Mouse (Mus musculus) forebrain, embryonic 13.5 days (tissue): ENCODE measurements around the gene Trhr2. TPM values are rescaled to one million over a fixed set of nuclear protein-coding genes. Genes with fewer than 3 reads are reported as not detected.
A peak's percentile ranks its signal among the peaks of the same experiment; 100 is the strongest.

Experiments used
- ATAC-seq: fragments of 200-750 bp; cut with Nextera tagmentation; 2 replicates; pipeline ENCODE4 v1.8.0; 2017
- H3K27ac ChIP-seq: fragments of 300-500 bp; sonication (generic); 2 replicates; pipeline ENCODE4 v1.5.1; 2015; ENCODE audit warnings: inconsistent platforms, mild to moderate bottlenecking, moderate library complexity
- H3K27me3 ChIP-seq: fragments of 300-500 bp; sonication (generic); 2 replicates; pipeline ENCODE4 v1.6.1; 2015; ENCODE audit warnings: mild to moderate bottlenecking, inconsistent platforms
- H3K36me3 ChIP-seq: fragments of 300-500 bp; sonication (generic); 2 replicates; pipeline ENCODE4 v1.6.1; 2015; ENCODE audit warnings: mild to moderate bottlenecking, inconsistent platforms; ENCODE audit not compliant: poor library complexity, severe bottlenecking
- H3K4me1 ChIP-seq: fragments of 300-500 bp; sonication (generic); 2 replicates; pipeline ENCODE4 v1.6.1; 2015; ENCODE audit warnings: inconsistent platforms
- H3K4me2 ChIP-seq: fragments of 300-500 bp; sonication (generic); 2 replicates; pipeline ENCODE4 v1.6.1; 2015; ENCODE audit warnings: inconsistent platforms, mild to moderate bottlenecking, moderate library complexity
- H3K4me3 ChIP-seq: fragments of 300-500 bp; sonication (generic); 2 replicates; pipeline ENCODE4 v1.5.1; 2015; ENCODE audit warnings: mild to moderate bottlenecking, inconsistent platforms
- H3K9ac ChIP-seq: fragments of 300-500 bp; sonication (generic); 2 replicates; pipeline ENCODE4 v1.6.1; 2015; ENCODE audit warnings: mild to moderate bottlenecking, inconsistent platforms
- H3K9me3 ChIP-seq: fragments of 300-500 bp; sonication (generic); replicated peaks from 2 replicates; pipeline ENCODE4 v1.6.1; 2016; ENCODE audit warnings: inconsistent platforms
- WGBS: fragments of 180-500 bp; shearing (Covaris S2); methylation state at CpG from one replicate; pipeline ENCODE4 v1.1.7; 2015; 5-methylcytosine and 5-hydroxymethylcytosine counted together
- polyA plus RNA-seq: library from polyadenylated mRNA; unstranded; fragments of >200 nt; fragmentation: Nextera tagmentation; extraction: Ambion mirVana; gene quantifications from 2 replicates; pipeline ENCODE4 v1.2.1, GENCODE M21; 2015

The Trhr2 gene
- polyA plus RNA-seq, 1 experiment from 2014 or later = not detected

GRCm38 (mm10) chr8:122311115-122311514, 49.4 kb downstream of the Trhr2 start:
- Histone ChIP-seq H3K4me3 (no peak overlapping the region), H3K36me3 (no peaks in the 10 kb centered on the region), H3K4me1 (peaks cover 11% of the 10 kb centered on the region), H3K9me3 (no peaks in the 10 kb centered on the region), H3K27me3 (no peaks in the 10 kb centered on the region), H3K9ac (no peak overlapping the region), H3K27ac (no peak overlapping the region), H3K4me2 (no peak overlapping the region)
- WGBS = 89% methylated on average over 2 of the region's 2 CpGs
- ATAC-seq = no peak

GRCm38 (mm10) chr8:122309272-122309671, 51.3 kb downstream of the Trhr2 start:
- Histone ChIP-seq H3K4me1 (peaks cover 11% of the 10 kb centered on the region), H3K27me3 (no peaks in the 10 kb centered on the region), H3K4me3 (no peak overlapping the region), H3K27ac (no peak overlapping the region), H3K36me3 (no peaks in the 10 kb centered on the region), H3K4me2 (no peak overlapping the region), H3K9ac (no peak overlapping the region), H3K9me3 (no peaks in the 10 kb centered on the region)
- ATAC-seq = no peak
- 88% methylated on average over 12 of the region's 12 CpGs for WGBS

- no peaks in the 10 kb centered on the region for H3K27me3 ChIP-seq
- peaks cover 11% of the 10 kb centered on the region for H3K4me1 ChIP-seq
- H3K9me3 ChIP-seq = no peaks in the 10 kb centered on the region
- WGBS = 74% methylated on average over 8 of the region's 8 CpGs
- H3K4me3 ChIP-seq = no peak overlapping the region
- peak overlapping the region; percentile 48; the same call in 1 of the 2 replicates for H3K27ac ChIP-seq
- peak; percentile 27; the same call in 1 of the 2 replicates for ATAC-seq
- H3K9ac ChIP-seq = no peak overlapping the region
- no peaks in the 10 kb centered on the region for H3K36me3 ChIP-seq
- H3K4me2 ChIP-seq = no peak overlapping the region
These were observed 52.7 kb downstream of the Trhr2 start for GRCm38 (mm10) chr8:122307836-122308235.

Other genes with a start within 250 kb of the Trhr2 start
- gene Zfpm1, start 78.6 kb downstream of the Trhr2 start, polyA plus RNA-seq = 0.48 and 0.49 TPM in 2 replicates
- 47.4 and 52.2 TPM in 2 replicates for gene Zc3h18, start 15.9 kb upstream of the Trhr2 start, polyA plus RNA-seq
- not detected in 2 replicates for gene Il17c, start 61.3 kb upstream of the Trhr2 start, polyA plus RNA-seq
- 28.8 and 33.9 TPM in 2 replicates for gene Cyba, start 72.2 kb upstream of the Trhr2 start, polyA plus RNA-seq
- 38.3 and 42.2 TPM in 2 replicates for gene Mvd, start 82.7 kb upstream of the Trhr2 start, polyA plus RNA-seq
- 0.10 TPM in 1 of 2 replicates, not detected in the other for gene Snai3, start 100.0 kb upstream of the Trhr2 start, polyA plus RNA-seq
- gene Rnf166, start 115.3 kb upstream of the Trhr2 start, polyA plus RNA-seq = 33.6 and 36.1 TPM in 2 replicates
- 69.1 and 69.9 TPM in 2 replicates for gene Ctu2, start 115.4 kb upstream of the Trhr2 start, polyA plus RNA-seq
- 1.4 and 2.0 TPM in 2 replicates for gene Piezo1, start 190.6 kb upstream of the Trhr2 start, polyA plus RNA-seq
- gene Cdt1, start 207.3 kb upstream of the Trhr2 start, polyA plus RNA-seq = 29.1 and 32.3 TPM in 2 replicates
- 193 and 198 TPM in 2 replicates for gene Aprt, start 216.2 kb upstream of the Trhr2 start, polyA plus RNA-seq